Mouse (Mus musculus) left cerebral cortex, adult 2 months (tissue): Measurements from ENCODE around the gene Ankrd17. TPM values are rescaled to one million over a fixed set of nuclear protein-coding genes. Genes with fewer than 3 reads are reported as not detected.

Experiments used
- DNase-seq, 2 experiments: peaks; one replicate each; pipeline ENCODE4 v3.0.0; 2021 to 2022; ENCODE audit warnings: low spot score in 2 of 2, mixed read lengths in 1 of 2; ENCODE audit errors: extremely low spot score in 1 of 2
- H3K27ac ChIP-seq: fragments of 200-600 bp; 2 replicates; pipeline ENCODE4 v1.8.1; 2022
- H3K4me3 ChIP-seq: fragments of 200-600 bp; 2 replicates; pipeline ENCODE4 v1.8.1; 2022
- CTCF ChIP-seq: fragments of 200-600 bp; IDR thresholded peaks from 2 replicates; pipeline ENCODE4 v1.8.1; 2022; ENCODE audit warnings: antibody characterized with exemption, mild to moderate bottlenecking, moderate library complexity
- intact Hi-C: fragments of 180-260 bp; cut with DNase I; formaldehyde crosslinking; loops from one replicate; pipeline ENCODE4 v1.15.1; 2025
- long read RNA-seq, 2 experiments: library from polyadenylated mRNA; stranded (forward); transcript quantifications; one replicate each; pipeline ENCODE4 v2.0.0; 2021; ENCODE audit warnings: borderline mapping rate in 2 of 2
- total RNA-seq, 2 experiments: library from RNA; stranded (reverse); gene quantifications; 2 replicates each; pipeline ENCODE4 v1.2.3; 2021

Ankrd17 gene
- total RNA-seq, result 100 to 1,000 TPM; 124 TPM
- long read RNA-seq, experiment 1, full-length matches to known transcripts, result 13 of 41 reads
- long read RNA-seq, experiment 1, partial matches to known transcripts, result 19 of 41 reads
- long read RNA-seq, experiment 1, other reads (novel, unspliced or antisense), result 9 of 41 reads
- long read RNA-seq, experiment 2, full-length matches to known transcripts, result 8 of 27 reads
- long read RNA-seq, experiment 2, partial matches to known transcripts, result 14 of 27 reads
- long read RNA-seq, experiment 2, other reads (novel, unspliced or antisense), result 5 of 27 reads

DNA sequence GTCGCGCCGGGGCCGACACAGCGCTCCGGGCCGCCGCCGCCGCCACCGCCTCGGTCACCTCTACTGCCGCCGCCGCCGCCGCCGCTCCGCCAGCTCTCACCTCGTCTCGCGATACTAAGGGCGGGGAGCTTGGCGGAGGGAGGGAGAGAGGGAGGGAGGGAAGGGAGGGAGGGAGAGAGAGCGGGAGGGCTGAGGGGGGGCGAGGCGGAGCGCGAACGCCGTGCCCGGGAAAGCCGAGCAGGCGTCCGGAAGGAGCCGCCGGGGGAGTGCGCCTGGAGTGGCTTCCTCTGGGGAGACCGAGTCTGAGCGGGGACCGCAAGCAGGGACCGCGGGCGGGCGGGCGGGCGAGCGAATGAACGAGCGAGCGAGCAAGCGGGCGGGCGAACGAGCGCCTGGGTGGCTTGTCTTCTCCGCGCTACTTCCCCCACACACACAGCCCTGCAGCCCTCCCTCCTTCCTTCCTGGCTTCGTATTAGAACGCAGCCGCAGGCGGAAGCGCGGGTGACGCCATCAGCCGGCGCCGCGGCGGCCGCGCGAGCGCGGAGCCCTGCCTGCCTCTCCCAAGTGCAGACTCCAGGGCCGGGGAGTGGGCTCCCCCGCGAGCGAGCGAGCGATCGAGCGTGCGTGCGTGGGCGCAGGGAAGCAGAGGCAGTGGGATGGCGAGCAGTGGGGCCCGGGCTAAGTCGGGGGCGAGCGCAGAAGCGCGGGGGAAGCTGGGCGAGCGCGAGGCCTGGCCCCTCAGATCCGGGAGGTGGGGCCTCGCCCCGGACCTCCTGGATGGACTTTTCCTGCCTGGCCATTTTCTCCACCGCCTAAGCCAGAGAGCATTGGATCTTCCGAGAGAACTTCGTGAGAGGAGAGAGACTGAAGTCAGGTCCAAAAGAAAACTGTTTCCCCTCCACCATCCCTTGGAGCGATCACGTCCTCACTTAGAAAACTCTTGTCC lies at the start of gene Ankrd17:
Gene Ankrd17 (minus strand): TSS at position 457 of the 946 bp plus-strand sequence.
- Histone ChIP-seq H3K4me3 (peak within 1 kb of the TSS; percentile 94), H3K27ac (peak within 1 kb of the TSS; percentile 99)
- TF ChIP-seq CTCF, result no peak
- intact Hi-C loops, result loop anchor here (1.0 kb wide), 2 partner anchors 142 to 198 kb away; partner anchors contain the start of gene Cox18
- peak; percentile 93 to 94 for DNase-seq

DNA sequence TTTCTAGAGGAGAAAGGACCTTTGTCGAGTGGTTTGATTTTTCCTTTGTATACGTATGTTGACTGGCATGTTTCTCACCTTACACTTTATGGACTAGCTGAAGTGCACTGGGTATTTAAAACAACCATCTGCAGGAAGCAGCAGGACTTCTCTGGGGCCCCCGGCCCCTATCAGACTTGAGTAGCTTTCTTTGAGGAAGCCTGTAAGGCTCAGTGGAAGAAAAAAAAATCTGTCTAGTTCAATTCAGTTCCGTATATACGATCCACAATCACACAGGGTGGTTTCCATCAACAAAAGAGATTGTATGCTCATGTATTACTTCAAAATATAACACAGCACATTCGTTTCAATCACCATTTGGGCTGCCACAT lies 48.5 kb upstream of the Ankrd17 start:
- no peak overlapping the region for H3K27ac ChIP-seq

DNA sequence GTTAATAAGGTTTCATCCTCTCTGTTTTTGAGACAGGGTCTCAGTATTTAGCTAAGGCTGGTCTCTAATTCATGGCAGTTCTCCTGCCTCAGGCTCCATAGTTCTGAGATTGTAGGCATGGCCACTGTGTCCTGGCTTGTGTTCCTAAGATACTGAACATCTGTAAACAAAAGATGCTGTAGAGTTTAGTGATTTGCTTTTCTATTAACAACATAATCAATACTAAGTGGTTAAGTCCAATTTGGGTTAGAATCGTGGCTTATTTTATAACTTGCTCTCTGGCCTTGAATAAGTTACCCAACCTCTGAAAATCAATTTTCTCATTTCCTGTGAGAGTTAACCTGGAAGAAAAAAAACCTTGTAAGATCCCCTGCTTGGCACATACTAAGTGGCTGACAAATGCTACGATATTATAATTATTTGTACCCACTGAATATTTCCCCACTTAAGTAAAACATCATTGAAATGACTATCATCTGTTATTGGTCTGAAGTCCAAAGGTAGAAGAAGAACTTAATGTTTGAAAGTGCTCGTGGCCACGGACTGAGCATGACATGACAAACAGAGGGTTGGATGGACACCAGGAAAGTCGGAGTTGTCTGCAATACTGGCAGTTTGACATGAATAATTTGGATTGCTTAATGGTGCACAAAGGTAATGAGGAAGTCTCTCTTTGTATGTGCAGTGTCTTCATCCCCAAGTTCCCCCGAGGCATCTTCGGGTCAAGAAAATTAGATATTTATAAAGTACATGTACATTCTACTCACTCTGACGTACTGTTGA lies 48.0 kb upstream of the Ankrd17 start:
- no peak for DNase-seq
- intact Hi-C loops, result no loop called here
- no peak for TF ChIP-seq CTCF
- H3K4me3 ChIP-seq, result no peak overlapping the region
- no peak overlapping the region for H3K27ac ChIP-seq

More for the DNA sequence above, 48.5 kb upstream of the Ankrd17 start:
- intact Hi-C loops, result no loop called here
- no peak overlapping the region for H3K4me3 ChIP-seq
- no peak for TF ChIP-seq CTCF
- DNase-seq, result no peak

DNA sequence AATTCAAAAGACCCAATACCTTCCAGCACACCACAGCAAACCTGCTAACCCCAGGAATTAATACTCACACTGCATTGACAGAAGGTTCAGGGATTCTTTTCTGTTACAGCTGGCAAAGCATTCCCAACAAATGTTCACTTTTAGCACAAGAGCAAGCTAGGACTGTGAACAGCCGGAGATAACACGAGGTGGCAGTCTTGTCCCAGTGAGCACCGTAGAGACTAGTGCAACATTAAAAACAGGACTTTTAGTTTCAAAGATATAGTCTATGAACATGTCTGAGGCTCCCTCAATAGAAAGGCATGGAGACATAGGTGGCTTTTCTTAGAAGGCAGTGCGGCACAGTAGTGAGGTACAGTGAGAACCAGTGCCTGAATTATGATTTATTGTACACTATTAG lies 38.8 kb upstream of the Ankrd17 start:
- no peak overlapping the region for H3K27ac ChIP-seq
- H3K4me3 ChIP-seq, result no peak overlapping the region
- peak; percentile 46 to 53 for DNase-seq
- intact Hi-C loops, result loop anchor here (1.0 to 10.0 kb wide), 3 partner anchors 96 to 500 kb away; partner anchors contain the start of gene Cxcl2
- TF ChIP-seq CTCF, result peak; percentile 71

DNA sequence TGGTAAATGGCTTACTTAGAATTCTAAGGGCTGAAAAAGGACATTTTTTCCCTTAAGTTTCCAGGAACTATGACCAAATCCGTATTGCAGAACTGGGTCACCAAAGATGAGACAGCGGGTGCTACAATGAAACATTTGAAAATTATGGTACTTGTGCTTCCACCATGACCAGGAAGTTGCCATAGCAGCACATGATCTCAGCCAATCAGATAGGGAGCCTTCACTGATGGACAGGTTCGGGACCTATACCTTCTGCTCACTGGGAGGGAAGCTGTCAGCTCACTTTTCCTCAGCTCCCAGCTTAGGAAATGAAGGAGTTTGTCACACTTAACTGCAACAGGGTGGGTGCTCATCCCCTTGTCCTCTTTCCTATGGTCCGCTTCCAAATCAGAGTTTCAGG lies 30.4 kb upstream of the Ankrd17 start:
- Histone ChIP-seq H3K4me3 (no peak overlapping the region), H3K27ac (no peak overlapping the region)
- intact Hi-C loops, result no loop called here
- TF ChIP-seq CTCF, result no peak
- no peak for DNase-seq

DNA sequence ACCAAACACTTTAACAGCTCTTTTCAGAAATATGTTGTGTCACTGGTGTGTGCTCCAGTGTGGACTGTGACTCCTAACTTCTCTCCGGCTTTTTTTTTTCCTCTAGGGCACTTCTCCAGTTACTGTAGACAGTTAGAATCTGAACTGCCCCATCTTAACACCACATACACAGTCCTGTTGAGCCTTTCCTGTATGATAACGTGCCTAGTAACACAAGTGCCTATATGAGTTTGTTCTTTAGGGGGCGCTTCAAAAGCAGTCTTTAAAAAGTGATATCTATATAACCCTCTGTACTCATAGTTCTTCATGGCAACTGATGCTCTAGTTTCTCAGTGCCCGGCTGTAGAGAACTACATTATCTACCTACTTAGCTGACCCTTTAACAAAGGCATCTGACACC lies 27.9 kb upstream of the Ankrd17 start:
- no peak for DNase-seq
- no peak overlapping the region for H3K27ac ChIP-seq
- intact Hi-C loops, result no loop called here
- H3K4me3 ChIP-seq, result no peak overlapping the region
- no peak; the same call in 1 of the 2 replicates for TF ChIP-seq CTCF

DNA sequence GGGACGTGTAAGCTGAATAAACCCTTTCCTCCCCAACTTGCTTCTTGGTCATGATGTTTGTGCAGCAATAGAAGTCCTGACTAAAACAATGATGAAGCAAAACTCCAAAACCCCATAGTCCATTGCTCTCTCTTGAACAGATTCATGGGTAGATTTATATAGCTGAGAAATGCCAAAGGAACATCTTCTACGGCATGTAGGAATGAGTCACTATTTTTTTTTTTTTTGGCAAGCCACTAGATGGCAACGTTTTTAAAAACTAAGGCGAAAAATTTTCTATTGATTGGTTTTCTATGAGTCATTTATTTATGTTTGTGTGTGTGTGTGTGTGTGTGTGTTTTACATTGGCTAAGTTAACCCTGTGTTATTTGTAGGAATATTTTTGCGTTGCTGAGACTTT lies 27.4 kb upstream of the Ankrd17 start:
- intact Hi-C loops, result no loop called here
- Histone ChIP-seq H3K27ac (no peak overlapping the region), H3K4me3 (no peak overlapping the region)
- DNase-seq, result no peak
- no peak; the same call in 1 of the 2 replicates for TF ChIP-seq CTCF

DNA sequence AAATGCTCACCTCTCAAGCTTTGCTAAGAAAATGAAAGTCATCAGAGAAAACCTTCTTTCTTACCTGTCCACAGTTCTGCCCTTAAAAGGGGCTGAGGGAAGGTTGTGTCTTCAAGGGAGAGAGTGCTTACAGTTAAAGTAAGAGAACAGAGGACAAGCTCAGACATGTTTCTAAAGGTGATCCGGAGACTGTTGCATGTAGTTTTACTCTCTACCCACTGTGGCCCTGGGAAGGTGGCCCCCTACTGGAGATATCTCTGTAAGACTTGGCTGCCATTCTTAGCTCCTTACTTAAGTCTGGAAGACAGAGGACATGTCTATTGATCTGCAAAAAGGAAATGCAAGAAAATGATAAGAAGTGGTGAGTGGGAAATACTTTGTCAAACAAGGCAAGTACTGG lies 16.7 kb upstream of the Ankrd17 start:
- no peak for DNase-seq
- no peak overlapping the region for H3K27ac ChIP-seq
- intact Hi-C loops, result no loop called here
- H3K4me3 ChIP-seq, result no peak overlapping the region
- TF ChIP-seq CTCF, result peak; percentile 41

DNA sequence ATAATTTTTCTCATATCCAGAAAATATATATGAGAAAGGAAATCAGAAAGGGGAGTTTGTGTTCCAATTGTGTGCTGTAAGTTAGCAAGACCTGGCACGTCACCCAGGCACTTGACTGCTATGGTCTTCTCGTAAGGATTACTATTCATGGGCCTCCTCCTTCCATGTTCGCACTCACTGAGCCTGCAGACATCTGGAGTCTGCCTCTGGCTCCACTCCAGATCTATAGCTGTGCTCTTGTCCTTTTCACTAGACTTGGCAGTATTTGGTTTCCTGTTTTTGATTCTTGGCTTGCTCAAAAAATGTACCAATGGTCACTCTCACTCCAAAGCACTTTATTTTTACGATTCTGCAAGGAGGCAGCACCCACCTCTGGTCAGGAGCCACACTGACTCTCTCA lies 15.1 kb upstream of the Ankrd17 start:
- no peak for DNase-seq
- intact Hi-C loops, result no loop called here
- no peak overlapping the region for H3K4me3 ChIP-seq
- no peak overlapping the region for H3K27ac ChIP-seq
- no peak for TF ChIP-seq CTCF

DNA sequence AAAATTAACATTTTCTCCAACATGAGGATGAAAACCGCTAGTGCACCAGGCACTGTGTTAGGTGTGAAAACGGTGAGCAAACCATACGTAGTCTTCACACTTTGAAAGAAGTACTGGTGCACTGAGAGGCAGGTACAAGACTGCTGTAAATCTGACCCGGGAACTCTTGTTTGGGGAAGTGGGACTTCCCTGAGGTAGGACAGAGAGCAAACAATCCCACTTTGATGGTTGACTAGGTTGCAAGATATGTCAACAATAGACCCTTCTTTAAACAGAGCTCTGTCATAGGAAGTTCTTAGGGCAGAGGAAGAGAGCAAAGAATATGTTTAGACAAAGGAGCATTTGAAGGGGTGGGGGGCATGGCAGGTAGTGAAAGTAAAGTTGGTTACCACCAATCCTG lies 7.3 kb upstream of the Ankrd17 start:
- no peak for TF ChIP-seq CTCF
- no peak for DNase-seq

DNA sequence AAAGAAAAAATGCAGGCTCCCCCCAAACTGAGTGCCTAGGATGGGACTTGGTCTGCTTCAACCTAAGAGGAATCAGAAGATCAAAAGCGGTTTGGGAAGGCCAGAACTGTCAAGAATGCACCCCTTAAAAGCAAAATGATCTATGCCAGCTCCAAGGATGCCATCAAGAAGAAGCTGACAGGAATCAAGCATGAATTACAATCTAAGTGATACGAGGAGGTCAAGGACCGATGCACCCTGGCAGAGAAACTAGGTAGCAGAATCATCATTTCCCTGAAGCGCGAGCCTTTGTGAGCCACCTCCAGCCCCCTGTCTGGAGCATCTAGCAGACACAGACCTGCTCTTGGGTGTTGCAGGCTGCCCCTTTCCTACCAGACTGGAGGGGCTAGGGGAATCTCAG lies 4.0 kb upstream of the Ankrd17 start:
- Histone ChIP-seq H3K27ac (no peak overlapping the region), H3K4me3 (no peak overlapping the region)
- TF ChIP-seq CTCF, result no peak
- intact Hi-C loops, result no loop called here
- no peak for DNase-seq

More for the DNA sequence above, 7.3 kb upstream of the Ankrd17 start:
- intact Hi-C loops, result no loop called here
- H3K4me3 ChIP-seq, result no peak overlapping the region
- H3K27ac ChIP-seq, result no peak overlapping the region

DNA sequence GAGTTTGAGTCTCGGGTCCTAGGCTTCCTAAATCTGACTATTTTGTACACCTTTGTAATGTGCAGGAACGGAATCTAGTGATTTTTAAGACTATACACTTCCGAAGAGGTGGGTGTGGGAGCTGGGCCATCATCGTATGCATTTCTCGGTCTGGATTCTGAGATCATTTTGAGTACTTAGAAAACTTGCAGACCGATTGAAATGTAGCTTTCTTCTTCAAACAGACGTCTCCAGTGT lies 608 bp upstream of the Ankrd17 start, which contains the start of gene Gm9958:
Gene Gm9958 (plus strand): TSS at position 138 of the 237 bp plus-strand sequence.
- DNase-seq, result no peak
- intact Hi-C loops, result no loop called here
- Histone ChIP-seq H3K4me3 (peak within 1 kb of the TSS; percentile 94), H3K27ac (peak within 1 kb of the TSS; percentile 99)
- no peak for TF ChIP-seq CTCF
